Mouse (Mus musculus) R1 (cell line): ENCODE measurements at regions not wholly inside any gene's neighbourhood (a gene's known extent, or its start where the extent isn't known, plus 50 kb on each side); places are given as distances from the start of the nearest gene placed in this dataset.

Source experiments
- DNase-seq: peaks from one replicate; pipeline ENCODE4 v3.0.0-alpha.2; 2018; ENCODE audit warnings: low read depth, low spot score

DNA sequence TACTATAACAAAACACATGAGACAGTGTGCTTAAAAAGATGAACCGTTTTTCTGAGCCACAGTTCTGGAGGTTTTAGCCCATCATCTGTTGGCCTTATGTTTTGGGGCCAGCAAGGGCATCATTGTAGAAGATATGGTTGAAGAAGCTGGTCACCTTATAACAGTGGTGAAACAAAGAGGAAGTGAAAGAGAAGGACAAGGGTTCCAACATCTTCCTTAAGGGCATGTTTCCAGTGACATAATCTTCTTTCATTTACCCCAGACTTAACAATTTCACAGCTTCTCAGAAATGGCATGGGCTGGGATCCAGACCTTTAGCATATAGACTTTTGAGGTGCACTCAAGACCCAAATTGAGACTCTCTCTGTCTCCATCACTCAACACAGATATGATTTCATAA is 259.5 kb downstream of the 1700064H15Rik start:
- no peak for DNase-seq

GRCm38 (mm10) chr3:19367761-19368160 is 260.7 kb downstream of the 1700064H15Rik start:
- no peak for DNase-seq
